Mouse (Mus musculus): Measurements from ENCODE around the gene Serpina1b.
"Not testable (repeated sequence)": the region's sequence is repeated elsewhere in the genome, so short reads cannot be mapped to it uniquely, and the experiment has no call there.

Gene Serpina1b

GRCm38 (mm10) chr12:103830273-103830672 lies at the start of gene Serpina1b:
TSS of gene Serpina1b (minus strand) at chr12:103830373.
- not testable (repeated sequence) for DNase-seq (ENCODE audit: low spot score)

GRCm38 (mm10) chr12:103866873-103867272 lies 36.7 kb upstream of the Serpina1b start:
- DNase-seq (ENCODE audit: low spot score): not testable (repeated sequence)

DNA sequence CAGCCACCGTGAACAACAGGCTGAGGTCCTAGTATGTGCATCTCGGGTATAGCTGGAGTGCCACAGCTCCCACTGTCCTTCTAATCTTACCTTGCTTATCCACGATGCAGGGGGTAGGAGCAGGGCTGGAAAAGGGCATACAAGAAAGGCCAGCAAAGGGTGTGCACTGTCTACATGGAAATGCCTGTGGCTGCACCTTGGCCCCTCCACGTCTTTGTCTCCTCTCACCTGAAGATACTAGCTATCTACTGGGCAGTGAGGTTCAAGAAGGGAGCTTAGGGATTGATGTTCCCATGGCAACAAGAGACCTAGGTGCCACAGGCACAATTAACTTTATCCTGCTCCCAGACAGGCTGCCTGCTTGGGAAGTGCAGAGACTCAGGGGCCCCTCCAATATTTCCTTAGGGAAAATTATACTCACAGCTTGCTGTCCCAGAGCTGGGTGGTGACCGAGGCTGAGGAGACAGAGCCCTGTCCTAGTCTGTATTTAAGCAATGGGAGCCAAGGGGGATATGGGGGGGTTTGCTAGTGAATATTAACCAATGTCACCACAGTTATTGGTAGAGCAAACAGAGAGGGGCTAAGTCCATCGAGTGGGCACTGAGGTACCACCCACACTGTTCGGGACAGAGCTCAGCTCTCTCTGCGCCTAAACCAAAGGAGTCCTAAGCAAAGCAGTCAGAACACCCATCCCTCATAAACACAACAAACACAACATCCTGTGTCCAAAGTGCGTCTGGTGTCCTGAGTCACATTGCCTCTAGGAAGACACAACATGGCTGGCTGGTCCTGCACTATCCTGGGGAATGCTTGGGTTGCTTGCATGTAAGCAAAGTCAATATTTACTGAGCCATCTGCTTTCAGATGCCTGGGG lies 33.2 kb upstream of the Serpina1b start, which contains the start of gene Serpina1a:
Serpina1a (minus strand) TSS at position 462 of the 874 bp plus-strand sequence.
- DNase-seq (ENCODE audit: low spot score): not testable (repeated sequence)

DNA sequence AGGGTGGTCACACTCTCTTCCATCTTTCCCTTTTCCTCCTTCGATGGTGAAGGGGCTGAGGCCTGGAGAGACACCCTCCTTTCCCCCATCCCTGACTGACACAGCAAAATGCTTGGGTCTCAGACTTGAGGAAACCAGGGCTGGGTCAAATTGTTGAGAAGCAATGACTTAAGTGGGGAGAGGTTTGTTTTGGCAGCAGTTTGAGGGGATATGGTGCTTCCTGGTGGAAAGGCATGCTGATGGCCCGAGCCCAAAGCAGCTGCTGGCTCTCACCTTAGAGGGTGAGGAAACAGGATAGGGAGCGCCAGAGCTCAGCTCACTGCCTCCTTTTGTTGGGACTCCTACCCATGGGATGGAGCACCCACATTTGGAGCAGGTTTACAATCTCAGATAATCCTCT lies 30.8 kb upstream of the Serpina1b start:
- no peak for DNase-seq (ENCODE audit: low spot score)

DNA sequence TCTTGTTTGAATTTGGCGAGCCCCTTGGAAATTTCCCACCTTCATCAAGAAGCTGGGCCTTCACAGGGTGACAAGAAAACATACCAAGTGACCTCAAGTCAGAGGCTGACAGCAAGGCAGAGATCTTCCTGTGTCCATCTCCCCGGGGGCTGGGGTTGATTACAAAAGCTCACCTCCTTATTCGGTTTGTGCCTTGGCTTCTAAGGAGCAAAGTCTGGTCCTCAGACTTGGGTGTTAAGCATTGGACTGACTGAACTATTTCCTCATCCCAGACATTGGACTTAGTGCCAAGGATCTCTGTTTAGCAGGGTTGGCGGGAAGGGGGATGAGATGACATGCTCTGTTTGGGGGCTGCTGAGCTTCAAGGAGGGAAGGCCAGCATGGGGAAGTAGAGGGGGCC lies 30.4 kb upstream of the Serpina1b start:
- DNase-seq (ENCODE audit: low spot score): not testable (repeated sequence)

DNA sequence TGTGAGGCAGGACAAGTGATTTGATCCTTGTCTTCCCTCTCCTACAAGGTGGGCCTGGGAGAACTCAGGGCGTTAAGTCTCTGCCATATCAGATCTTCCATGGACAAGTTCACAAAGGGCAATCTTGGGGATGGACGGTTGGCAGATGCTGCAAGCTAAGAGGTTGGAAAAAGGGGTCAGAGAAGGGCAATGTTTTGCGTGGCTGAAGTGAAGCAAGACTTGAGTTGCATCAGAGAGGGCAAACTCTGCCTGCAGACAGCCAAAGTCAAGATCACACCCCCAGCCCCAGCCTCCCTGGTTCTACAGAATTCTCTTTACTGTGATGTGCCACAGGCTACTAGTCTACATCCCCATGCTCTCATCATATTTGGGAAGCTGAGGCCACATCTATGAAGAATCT lies 29.4 kb upstream of the Serpina1b start:
- not testable (repeated sequence) for DNase-seq (ENCODE audit: low spot score)

GRCm38 (mm10) chr12:103853032-103853431 lies 22.9 kb upstream of the Serpina1b start:
- DNase-seq (ENCODE audit: low spot score): not testable (repeated sequence)

- DNase-seq (ENCODE audit: low spot score): not testable (repeated sequence)
These were observed 2.4 kb downstream of the Serpina1b start for GRCm38 (mm10) chr12:103827661-103828372.

DNA sequence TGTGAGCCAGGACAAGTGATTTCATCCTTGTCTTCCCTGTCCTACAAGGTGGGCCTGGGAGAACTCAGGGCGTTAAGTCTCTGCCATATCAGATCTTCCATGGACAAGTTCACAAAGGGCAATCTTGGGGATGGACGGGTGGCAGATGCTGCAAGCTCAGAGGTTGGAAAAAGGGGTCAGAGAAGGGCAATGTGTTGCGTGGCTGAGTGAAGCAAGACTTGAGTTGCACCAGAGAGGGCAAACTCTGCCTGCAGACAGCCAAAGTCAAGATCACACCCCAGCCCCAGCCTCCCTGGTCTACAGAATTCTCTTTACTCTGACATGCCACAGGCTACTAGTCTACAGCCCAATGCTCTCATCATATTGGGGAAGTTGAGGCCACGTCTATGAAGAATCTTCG lies 6.3 kb downstream of the Serpina1b start:
- DNase-seq (ENCODE audit: low spot score): not testable (repeated sequence)

GRCm38 (mm10) chr12:103773246-103773851 lies 56.8 kb downstream of the Serpina1b start, which contains the start of gene Serpina1d:
TSS of gene Serpina1d (minus strand) at chr12:103773592.
- not testable (repeated sequence) for DNase-seq (ENCODE audit: low spot score)

GRCm38 (mm10) chr12:103770597-103770996 lies 59.6 kb downstream of the Serpina1b start:
- not testable (repeated sequence) for DNase-seq (ENCODE audit: low spot score)

DNA sequence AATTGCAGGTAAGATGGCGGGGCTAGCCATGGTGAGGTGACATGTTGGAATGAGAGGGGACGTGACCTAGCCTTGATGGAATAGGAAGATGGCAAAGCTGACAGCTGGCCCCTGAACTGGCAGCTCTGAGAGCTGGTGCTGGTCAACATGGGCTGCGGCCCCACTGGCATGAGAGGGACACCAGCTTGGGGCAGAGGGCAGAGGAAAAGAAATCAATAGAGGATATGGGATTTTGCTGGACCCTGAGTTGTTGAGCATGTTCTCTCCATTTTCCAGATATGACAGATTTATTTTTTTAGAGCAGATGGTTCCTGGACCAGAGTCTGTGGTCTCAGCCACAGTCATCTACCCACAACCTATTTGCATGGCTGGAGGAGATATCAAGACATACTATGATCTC lies 67.1 kb downstream of the Serpina1b start:
- not testable (repeated sequence) for DNase-seq (ENCODE audit: low spot score)

- not testable (repeated sequence) for DNase-seq (ENCODE audit: low spot score)
These were observed 69.9 kb downstream of the Serpina1b start for GRCm38 (mm10) chr12:103760316-103760715.

DNA sequence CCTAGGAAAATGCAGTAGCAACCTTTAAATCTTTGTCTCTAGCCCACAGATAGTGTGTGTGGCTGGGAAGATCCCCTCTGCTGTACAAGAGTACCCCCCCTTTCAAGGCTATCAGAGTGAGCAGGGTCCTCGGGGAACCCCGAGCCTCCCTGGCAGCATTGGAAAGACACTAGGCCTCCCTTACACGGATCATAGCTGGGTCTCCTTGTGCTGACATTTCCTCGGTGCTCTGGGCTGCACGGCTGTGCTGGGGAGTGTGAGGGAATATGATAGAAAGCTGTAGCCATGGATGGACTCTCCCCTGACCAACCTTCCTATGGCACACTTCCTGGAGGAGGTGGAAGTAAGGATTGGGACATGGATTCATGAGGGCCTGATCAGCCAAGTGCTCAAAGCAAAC lies 84.2 kb downstream of the Serpina1b start:
- DNase-seq (ENCODE audit: low spot score): not testable (repeated sequence)

DNA sequence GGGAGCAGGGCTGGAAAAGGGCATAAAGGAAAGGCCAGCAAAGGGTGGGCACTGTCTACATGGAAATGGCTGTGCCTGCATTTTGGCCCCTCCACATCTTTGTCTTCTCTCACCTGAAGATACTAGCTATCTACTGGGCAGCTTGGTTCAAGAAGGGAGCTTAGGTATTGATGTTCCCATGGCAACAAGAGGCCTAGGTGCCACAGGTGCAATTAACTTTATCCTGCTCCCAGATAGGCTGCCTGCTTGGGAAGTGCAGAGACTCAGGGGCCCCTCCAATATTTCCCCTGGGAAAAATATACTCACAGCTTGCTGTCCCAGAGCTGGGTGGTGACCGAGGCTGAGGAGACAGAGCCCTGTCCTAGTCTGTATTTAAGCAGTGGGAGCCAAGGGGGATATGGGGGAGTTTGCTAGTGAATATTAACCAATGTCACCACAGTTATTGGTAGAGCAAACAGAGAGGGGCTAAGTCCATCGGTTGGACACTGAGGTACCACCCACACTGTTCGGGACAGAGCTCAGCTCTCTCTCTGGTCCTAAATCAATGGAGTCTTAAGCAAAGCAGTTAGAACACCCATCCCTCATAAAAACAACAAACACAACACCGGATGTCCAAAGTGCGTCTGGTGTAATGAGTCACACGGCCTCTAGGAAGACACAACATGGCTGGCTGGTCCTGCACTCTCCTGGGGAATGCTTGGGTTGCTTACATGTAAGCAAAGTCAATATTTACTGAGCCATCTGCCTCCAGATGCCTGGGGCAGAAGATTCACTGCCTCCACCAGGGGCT lies 92.2 kb downstream of the Serpina1b start:
- DNase-seq (ENCODE audit: low spot score): not testable (repeated sequence)

DNA sequence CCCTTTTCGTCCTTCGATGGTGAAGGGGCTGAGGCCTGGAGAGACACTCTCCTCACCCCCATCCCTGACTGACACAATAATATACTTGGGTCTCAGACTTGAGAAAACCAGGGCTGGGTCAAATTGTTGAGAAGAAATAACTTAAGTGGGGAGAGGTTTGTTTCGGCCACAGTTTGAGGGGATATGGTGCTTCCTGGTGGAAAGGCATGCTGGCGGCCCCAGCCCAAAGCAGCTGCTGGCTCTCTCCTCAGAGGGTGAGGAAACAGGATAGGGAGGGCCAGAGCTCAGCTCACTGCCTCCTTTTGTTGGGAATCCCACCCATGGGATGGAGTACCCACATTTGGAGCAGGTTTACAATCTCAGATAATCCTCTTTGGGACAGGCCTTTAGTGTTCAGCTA lies 94.6 kb downstream of the Serpina1b start:
- not testable (repeated sequence) for DNase-seq (ENCODE audit: low spot score)

DNA sequence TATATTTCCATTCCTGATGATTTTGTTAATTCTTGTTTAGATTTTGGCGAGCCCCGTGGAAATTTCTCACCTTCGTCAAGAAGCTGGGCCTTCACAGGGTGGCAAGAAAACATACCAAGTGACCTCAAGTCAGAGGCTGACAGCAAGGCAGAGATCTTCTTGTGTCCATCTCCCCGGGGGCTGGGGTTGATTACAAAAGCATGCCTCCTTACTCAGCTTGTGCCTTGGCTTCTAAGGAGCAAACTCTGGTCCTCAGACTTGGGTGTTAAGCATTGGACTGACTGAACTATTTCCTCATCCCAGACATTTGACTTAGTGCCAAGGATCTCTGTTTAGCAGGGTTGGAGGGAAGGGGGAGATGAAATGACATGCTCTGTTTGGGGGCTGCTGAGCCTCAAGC lies 95.1 kb downstream of the Serpina1b start:
- not testable (repeated sequence) for DNase-seq (ENCODE audit: low spot score)

DNA sequence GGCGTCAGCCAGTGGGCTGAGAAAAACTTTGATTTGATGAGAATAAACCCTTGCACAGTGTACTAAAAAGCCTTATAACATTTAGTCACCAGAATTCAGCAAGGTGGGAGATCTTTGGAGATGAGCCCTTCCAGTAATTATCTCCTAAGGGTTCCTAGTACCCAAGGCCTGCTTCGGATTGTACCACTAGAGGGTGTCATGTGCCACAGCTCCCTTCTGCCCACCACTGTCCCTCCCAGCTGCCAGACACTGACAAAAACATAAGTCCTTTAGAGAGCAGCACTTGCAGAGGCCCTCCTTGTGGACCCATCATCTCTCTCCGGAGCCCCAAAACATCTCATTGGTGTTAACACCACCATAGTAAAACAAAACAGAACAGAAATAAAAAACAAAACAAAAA lies 118.6 kb downstream of the Serpina1b start:
- DNase-seq (ENCODE audit: low spot score): peak; percentile 18

- peak; percentile 6 for DNase-seq (ENCODE audit: low spot score)
These were observed 119.8 kb downstream of the Serpina1b start for GRCm38 (mm10) chr12:103710405-103710804.

DNA sequence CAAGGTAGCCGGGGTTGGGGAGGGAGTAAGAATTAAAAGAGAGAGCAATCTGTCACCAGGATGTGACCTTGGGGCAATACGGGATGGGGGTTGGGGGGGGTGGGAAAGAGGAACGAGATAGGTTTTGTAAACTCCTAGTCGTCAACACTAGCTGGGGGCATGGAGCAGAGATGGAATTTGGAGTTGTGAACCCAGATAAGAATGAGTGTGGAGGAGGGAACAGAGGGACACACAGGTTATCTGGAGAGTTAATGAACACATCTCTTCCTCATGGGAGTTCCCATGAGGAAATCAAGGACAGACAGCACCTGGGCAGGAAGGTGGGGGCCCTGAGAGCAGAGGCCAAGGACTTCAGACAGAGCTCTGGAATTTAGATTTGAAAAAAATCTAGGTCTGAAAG lies 124.1 kb downstream of the Serpina1b start:
- DNase-seq (ENCODE audit: low spot score): no peak

DNA sequence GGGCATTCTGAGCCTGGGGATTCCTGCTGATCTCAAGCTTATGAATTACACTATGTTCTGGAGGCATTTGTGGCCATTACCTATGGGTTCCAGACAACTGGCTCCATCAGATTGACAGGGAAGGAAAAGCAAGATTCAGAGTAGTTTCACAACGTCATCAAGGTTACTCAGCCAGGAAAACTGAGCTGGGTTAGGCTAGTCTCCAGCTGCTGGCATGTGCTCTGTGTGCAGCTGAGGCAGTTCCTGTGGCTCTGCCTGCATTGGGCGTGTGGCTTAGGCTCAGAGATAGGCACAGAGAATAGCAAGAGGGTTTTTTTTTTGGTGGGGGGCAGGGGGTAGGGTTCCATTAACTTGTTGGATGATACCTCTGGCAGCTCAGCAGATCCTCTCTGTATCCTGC lies 124.6 kb downstream of the Serpina1b start:
- no peak for DNase-seq (ENCODE audit: low spot score)
